Mouse (Mus musculus) MEL (cell line): ENCODE measurements around the gene Rnaset2a.
"Not testable (repeated sequence)": the region's sequence is repeated elsewhere in the genome, so short reads cannot be mapped to it uniquely, and the experiment has no call there.

Experiments used
- BHLHE40 ChIP-seq: IDR thresholded peaks from 2 replicates; pipeline ENCODE4 v1.6.1; 2012; ENCODE audit warnings: low read depth, mild to moderate bottlenecking, inconsistent platforms, low read length, improper control_type of control experiment, borderline replicate concordance
- CTCF ChIP-seq, 3 experiments: IDR thresholded peaks in 2 of 3; conservative IDR thresholded peaks in 1 of 3; 2 replicates each; pipeline ENCODE4 v1.5.1; 2011 to 2012; ENCODE audit warnings: low read length in 3 of 3, low read depth in 2 of 3, mild to moderate bottlenecking in 2 of 3, improper control_type of control experiment in 1 of 3, inconsistent platforms in 1 of 3, mixed read lengths in 1 of 3, moderate library complexity in 1 of 3; ENCODE audit not compliant: control insufficient read depth in 1 of 3, insufficient read depth in 1 of 3, poor library complexity in 1 of 3, severe bottlenecking in 1 of 3
- GATA1 ChIP-seq: IDR thresholded peaks from 2 replicates; pipeline ENCODE4 v1.6.1; 2011; ENCODE audit warnings: low read depth, low read length, improper control_type of control experiment
- HCFC1 ChIP-seq: IDR thresholded peaks from 2 replicates; pipeline ENCODE4 v1.6.1; 2012; ENCODE audit warnings: low read depth, mild to moderate bottlenecking, inconsistent platforms, low read length, improper control_type of control experiment, moderate library complexity
- MAFK ChIP-seq: IDR thresholded peaks from 2 replicates; pipeline ENCODE4 v1.6.1; 2011; ENCODE audit warnings: low read depth, mild to moderate bottlenecking, low read length, improper control_type of control experiment, borderline replicate concordance
- MEF2A ChIP-seq: IDR thresholded peaks from 2 replicates; pipeline ENCODE4 v1.6.1; 2014; ENCODE audit warnings: low read depth, mild to moderate bottlenecking, inconsistent platforms, low read length, improper control_type of control experiment; ENCODE audit not compliant: poor library complexity, insufficient replicate concordance, severe bottlenecking; ENCODE audit errors: extremely low read depth
- POLR2A ChIP-seq, 2 experiments: IDR thresholded peaks; 2 replicates each; pipeline ENCODE4 v1.6.1; 2011 to 2012; ENCODE audit warnings: low read length in 2 of 2, mild to moderate bottlenecking in 2 of 2, control low read depth in 1 of 2, improper control_type of control experiment in 1 of 2, low read depth in 1 of 2, moderate library complexity in 1 of 2; ENCODE audit not compliant: control insufficient read depth in 1 of 2, insufficient read depth in 1 of 2, poor library complexity in 1 of 2
- TCF12 ChIP-seq: IDR thresholded peaks from 2 replicates; pipeline ENCODE4 v1.6.1; 2014; ENCODE audit warnings: low read depth, mild to moderate bottlenecking, inconsistent platforms, low read length, improper control_type of control experiment, moderate library complexity
- USF1 ChIP-seq: IDR thresholded peaks from 2 replicates; pipeline ENCODE4 v1.6.1; 2014; ENCODE audit warnings: low read depth, mild to moderate bottlenecking, inconsistent platforms, low read length, improper control_type of control experiment, moderate library complexity

DNA sequence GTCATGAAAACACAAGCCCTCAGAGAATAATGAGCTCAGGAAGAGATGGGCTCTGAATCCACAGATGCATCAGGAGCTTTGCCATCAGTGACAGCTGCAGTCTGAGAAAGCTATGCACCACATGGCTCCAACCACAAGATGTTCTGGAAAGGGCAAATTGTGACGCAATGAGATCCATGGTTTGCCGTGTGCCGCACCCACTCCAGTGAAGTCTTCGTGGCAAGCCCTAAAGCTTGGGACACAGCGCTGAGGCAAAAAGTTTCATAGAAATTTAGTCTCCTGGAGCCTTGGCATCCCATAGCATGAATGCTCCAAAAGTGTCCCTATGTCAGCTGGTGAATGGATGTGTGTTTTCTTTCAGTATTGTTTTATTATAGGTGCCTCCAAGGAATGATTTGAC is 9.8 kb downstream of the Rnaset2a start:
- not testable (repeated sequence) for TF ChIP-seq POLR2A (IDR thresholded peaks at IDR 0.05; ENCODE audit: control insufficient read depth in 1 of 2, insufficient read depth in 1 of 2, low read depth in 1 of 2, low read length in 2 of 2, poor library complexity in 1 of 2); CTCF (IDR thresholded peaks at IDR 0.05 in 2 of 3, conservative IDR thresholded peaks at IDR 0.05 in 1 of 3; ENCODE audit: control insufficient read depth in 1 of 3, insufficient read depth in 1 of 3, low read depth in 2 of 3, low read length in 3 of 3, poor library complexity in 1 of 3, severe bottlenecking in 1 of 3); MEF2A; HCFC1; BHLHE40; GATA1; TCF12; USF1; MAFK
